Mouse (Mus musculus) hindbrain, embryonic 16.5 days (tissue): ENCODE results near the gene Dlx3. TPM values are rescaled to one million over a fixed set of nuclear protein-coding genes. Genes with fewer than 3 reads are reported as not detected.

Experiments
- ATAC-seq: fragments of 200-750 bp; cut with Nextera tagmentation; 2 replicates; pipeline ENCODE4 v1.8.0; 2017; ENCODE audit warnings: moderate TSS enrichment, moderate library complexity
- H3K27ac ChIP-seq: fragments of 300-500 bp; sonication (generic); 2 replicates; pipeline ENCODE4 v1.5.1; 2014; ENCODE audit warnings: low read depth, mild to moderate bottlenecking, control low read depth, low read length, moderate library complexity
- H3K27me3 ChIP-seq: fragments of 300-500 bp; sonication (generic); replicated peaks from 2 replicates; pipeline ENCODE4 v1.6.1; 2014; ENCODE audit warnings: low read length; ENCODE audit not compliant: control insufficient read depth, insufficient read depth
- H3K36me3 ChIP-seq: fragments of 300-500 bp; sonication (generic); 2 replicates; pipeline ENCODE4 v1.6.1; 2014; ENCODE audit warnings: mild to moderate bottlenecking, low read length, moderate library complexity, mixed read lengths; ENCODE audit not compliant: control insufficient read depth, insufficient read depth
- H3K4me1 ChIP-seq: fragments of 300-500 bp; sonication (generic); 2 replicates; pipeline ENCODE4 v1.6.1; 2014; ENCODE audit warnings: low read depth, low read length; ENCODE audit not compliant: control insufficient read depth, insufficient read depth
- H3K4me2 ChIP-seq: fragments of 300-500 bp; sonication (generic); 2 replicates; pipeline ENCODE4 v1.6.1; 2014; ENCODE audit warnings: mild to moderate bottlenecking, low read length, control low read depth, moderate library complexity
- H3K4me3 ChIP-seq: fragments of 300-500 bp; sonication (generic); 2 replicates; pipeline ENCODE4 v1.5.1; 2014; ENCODE audit warnings: mild to moderate bottlenecking, low read length, control low read depth, moderate library complexity
- H3K9ac ChIP-seq: fragments of 300-500 bp; sonication (generic); 2 replicates; pipeline ENCODE4 v1.6.1; 2014; ENCODE audit warnings: low read depth, mild to moderate bottlenecking, control low read depth, low read length, moderate library complexity
- H3K9me3 ChIP-seq: fragments of 300-500 bp; sonication (generic); 2 replicates; pipeline ENCODE4 v1.6.1; 2014; ENCODE audit warnings: mild to moderate bottlenecking, low read length, moderate library complexity; ENCODE audit not compliant: control insufficient read depth
- WGBS: fragments of 180-500 bp; shearing (Covaris S2); extraction: QIAGEN DNeasy Blood & Tissue Kit; methylation state at CpG from one replicate; pipeline ENCODE4 v1.1.7; 2014; 5-methylcytosine and 5-hydroxymethylcytosine counted together
- polyA plus RNA-seq: library from polyadenylated mRNA; unstranded; fragments of >200 nt; fragmentation: Nextera tagmentation; extraction: Ambion mirVana; gene quantifications from 2 replicates; pipeline ENCODE4 v1.2.1, GENCODE M21; 2015

The Dlx3 gene
- polyA plus RNA-seq, 1 experiment from 2014 or later = 0.19 TPM

- ATAC-seq = no peak
- no peak overlapping the region for H3K4me3 ChIP-seq
- peaks cover 10% of the 10 kb centered on the region for H3K27me3 ChIP-seq
- no peaks in the 10 kb centered on the region for H3K36me3 ChIP-seq
- WGBS = 63% methylated on average over 5 of the region's 5 CpGs
- no peak overlapping the region for H3K9ac ChIP-seq
- no peaks in the 10 kb centered on the region for H3K9me3 ChIP-seq
- no peaks in the 10 kb centered on the region for H3K4me1 ChIP-seq
- H3K4me2 ChIP-seq = no peak overlapping the region
- no peak overlapping the region for H3K27ac ChIP-seq
Measured at GRCm38 (mm10) chr11:95157356-95157755, 37.4 kb downstream of the Dlx3 start.

DNA sequence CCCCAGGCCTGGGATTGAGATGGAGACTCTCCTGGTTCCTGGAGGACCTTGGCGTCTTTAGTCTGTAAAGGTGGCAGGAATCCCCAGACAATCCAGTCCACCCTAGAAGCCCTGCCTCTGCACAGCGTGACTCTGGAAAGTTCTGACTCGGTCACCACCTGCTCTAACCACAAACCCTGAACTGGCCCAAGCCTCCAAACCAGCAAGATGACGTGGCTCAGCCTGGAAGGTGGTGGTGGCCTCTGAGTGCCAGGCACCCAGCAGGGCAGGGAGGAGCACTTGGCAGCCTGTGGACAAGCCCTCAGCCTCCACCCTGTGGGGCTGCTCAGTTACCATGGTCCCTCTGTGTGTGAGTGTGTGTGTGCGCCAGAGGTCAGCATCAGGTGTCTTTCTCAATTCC lies 38.0 kb downstream of the Dlx3 start:
- no peak overlapping the region for H3K4me3 ChIP-seq
- no peak overlapping the region for H3K9ac ChIP-seq
- no peak overlapping the region for H3K4me2 ChIP-seq
- no peaks in the 10 kb centered on the region for H3K36me3 ChIP-seq
- H3K27me3 ChIP-seq = peaks cover 11% of the 10 kb centered on the region
- 68% methylated on average over 5 of the region's 5 CpGs for WGBS
- H3K4me1 ChIP-seq = no peaks in the 10 kb centered on the region
- no peak overlapping the region for H3K27ac ChIP-seq
- ATAC-seq = no peak
- H3K9me3 ChIP-seq = no peaks in the 10 kb centered on the region

- H3K9me3 ChIP-seq = no peaks in the 10 kb centered on the region
- 86% methylated on average over 8 of the region's 8 CpGs for WGBS
- ATAC-seq = no peak
Measured at GRCm38 (mm10) chr11:95159763-95160371, 39.9 kb downstream of the Dlx3 start.

DNA sequence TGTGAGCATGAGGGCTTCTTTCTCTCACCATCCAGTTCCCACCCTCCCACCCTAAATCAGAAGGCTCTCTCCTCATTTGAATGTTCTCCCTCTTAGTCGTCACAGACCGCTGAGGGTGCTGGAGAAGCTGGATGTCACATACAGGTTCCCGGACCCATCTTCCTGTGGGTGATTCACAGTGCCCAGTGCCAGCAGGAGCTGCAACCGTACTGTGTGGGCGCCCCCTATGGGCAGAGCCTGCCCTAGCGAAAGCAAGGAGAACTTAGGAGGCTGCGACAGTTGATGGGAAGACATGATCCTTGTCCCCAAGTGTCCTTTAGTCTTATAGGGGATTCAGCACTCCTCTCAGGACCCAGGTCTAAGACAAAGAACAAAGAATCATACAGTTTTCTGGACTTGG lies 40.8 kb downstream of the Dlx3 start:
- H3K4me1 ChIP-seq = no peaks in the 10 kb centered on the region
- WGBS = 53% methylated on average over 7 of the region's 7 CpGs
- no peak for ATAC-seq

More at GRCm38 (mm10) chr11:95159763-95160371, 39.9 kb downstream of the Dlx3 start:
- H3K4me3 ChIP-seq = no peak overlapping the region
- H3K36me3 ChIP-seq = no peaks in the 10 kb centered on the region
- H3K4me2 ChIP-seq = no peak overlapping the region
- H3K9ac ChIP-seq = no peak overlapping the region
- H3K4me1 ChIP-seq = no peaks in the 10 kb centered on the region
- H3K27ac ChIP-seq = no peak overlapping the region
- peaks cover 2% of the 10 kb centered on the region; the same call in 1 of the 2 replicates for H3K27me3 ChIP-seq

GRCm38 (mm10) chr11:95161708-95162107 lies 41.8 kb downstream of the Dlx3 start:
- WGBS = 79% methylated on average over 4 of the region's 4 CpGs
- no peak for ATAC-seq
- Histone ChIP-seq H3K4me2 (no peak overlapping the region), H3K27me3 (0 out of 2 replicates have a peak, but pooled peaks cover 2% of the 10 kb centered on the region), H3K27ac (no peak overlapping the region), H3K4me3 (no peak overlapping the region), H3K9ac (no peak overlapping the region), H3K36me3 (no peaks in the 10 kb centered on the region), H3K4me1 (no peaks in the 10 kb centered on the region), H3K9me3 (no peaks in the 10 kb centered on the region)

More for the DNA sequence above, 40.8 kb downstream of the Dlx3 start:
- H3K4me2 ChIP-seq = no peak overlapping the region
- H3K9ac ChIP-seq = no peak overlapping the region
- H3K36me3 ChIP-seq = no peaks in the 10 kb centered on the region
- no peak overlapping the region for H3K4me3 ChIP-seq
- no peak overlapping the region for H3K27ac ChIP-seq
- no peaks in the 10 kb centered on the region for H3K9me3 ChIP-seq
- H3K27me3 ChIP-seq = peaks cover 2% of the 10 kb centered on the region; the same call in 1 of the 2 replicates

- Histone ChIP-seq H3K4me1 (no peaks in the 10 kb centered on the region), H3K9ac (no peak overlapping the region), H3K9me3 (no peaks in the 10 kb centered on the region), H3K4me2 (no peak overlapping the region), H3K27me3 (0 out of 2 replicates have a peak, but pooled peaks cover 2% of the 10 kb centered on the region), H3K36me3 (no peaks in the 10 kb centered on the region), H3K4me3 (no peak overlapping the region), H3K27ac (no peak overlapping the region)
- WGBS = 78% methylated on average over 5 of the region's 5 CpGs
- no peak for ATAC-seq
Measured at GRCm38 (mm10) chr11:95165857-95166256, 45.9 kb downstream of the Dlx3 start.

Other genes starting within 250 kb of the Dlx3 start
- 105 and 275 TPM in 2 replicates for gene Col1a1, start 183.9 kb upstream of the Dlx3 start, polyA plus RNA-seq
- gene Hils1, start 152.5 kb upstream of the Dlx3 start, polyA plus RNA-seq = not detected in 2 replicates
- gene Sgca, start 143.8 kb upstream of the Dlx3 start, polyA plus RNA-seq = 0.24 and 1.3 TPM in 2 replicates
- 17.8 and 18.8 TPM in 2 replicates for gene Ppp1r9b, start 129.1 kb upstream of the Dlx3 start, polyA plus RNA-seq
- gene Samd14, start 110.2 kb upstream of the Dlx3 start, polyA plus RNA-seq = 160 and 181 TPM in 2 replicates
- 34.6 and 42.1 TPM in 2 replicates for gene Pdk2, start 78.8 kb upstream of the Dlx3 start, polyA plus RNA-seq
- gene Itga3, start 43.3 kb upstream of the Dlx3 start, polyA plus RNA-seq = 16.7 and 19.3 TPM in 2 replicates
- not detected in 2 replicates for gene Dlx4, start 26.1 kb downstream of the Dlx3 start, polyA plus RNA-seq
- not detected in 2 replicates for gene Tac4, start 141.4 kb downstream of the Dlx3 start, polyA plus RNA-seq
- gene Kat7, start 190.1 kb downstream of the Dlx3 start, polyA plus RNA-seq = 61.5 and 67.2 TPM in 2 replicates
- gene Fam117a, start 216.9 kb downstream of the Dlx3 start, polyA plus RNA-seq = 3.0 and 3.1 TPM in 2 replicates